Mouse (Mus musculus) testis, adult 2 months (tissue): ENCODE data around the gene 4930432K21Rik.

Source experiments
- CTCF ChIP-seq: fragments of 200-500 bp; IDR thresholded peaks from 2 replicates; pipeline ENCODE4 v1.5.1; 2012; ENCODE audit warnings: low read depth, mild to moderate bottlenecking, inconsistent platforms, low read length, moderate library complexity; ENCODE audit not compliant: control insufficient read depth, insufficient read depth, insufficient replicate concordance
- POLR2A ChIP-seq: fragments of 200-500 bp; IDR thresholded peaks from 2 replicates; pipeline ENCODE4 v1.6.1; 2012; ENCODE audit warnings: low read depth, mild to moderate bottlenecking, inconsistent platforms, low read length, moderate library complexity; ENCODE audit not compliant: control insufficient read depth

GRCm38 (mm10) chr8:84206666-84207065, 58.8 kb downstream of the 4930432K21Rik start:
- TF ChIP-seq CTCF: no peak
- TF ChIP-seq POLR2A: no peak
